Mouse (Mus musculus): ENCODE measurements around the gene Pnma5. TPM values are rescaled to one million over a fixed set of nuclear protein-coding genes. Genes with fewer than 3 reads are reported as not detected.

Pnma5 gene
- polyA plus RNA-seq (2012; rRNA removed) = 0.14 and 0.17 TPM in 2 replicates

DNA sequence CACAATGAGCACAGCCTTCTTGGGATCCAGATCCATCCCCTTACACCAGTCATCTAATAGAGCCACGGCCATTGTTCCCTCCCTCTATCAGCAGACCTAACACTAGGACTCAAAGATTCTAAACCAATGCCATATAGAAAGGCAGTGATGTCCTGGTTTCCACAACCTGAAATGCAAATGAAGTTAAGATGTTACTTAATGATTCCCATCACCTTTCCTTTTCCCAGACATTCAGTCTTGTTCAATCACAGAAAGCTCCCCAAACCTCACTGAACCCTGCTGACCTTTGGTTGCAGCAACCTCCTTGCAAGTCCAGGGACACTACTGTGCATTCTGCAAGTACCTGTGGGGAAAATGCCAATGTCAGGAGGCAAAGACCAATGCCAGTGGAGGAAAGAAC is at the start of gene Pnma5:
TSS of gene Pnma5 (minus strand) at position 101 of the 400 bp plus-strand sequence.

DNA sequence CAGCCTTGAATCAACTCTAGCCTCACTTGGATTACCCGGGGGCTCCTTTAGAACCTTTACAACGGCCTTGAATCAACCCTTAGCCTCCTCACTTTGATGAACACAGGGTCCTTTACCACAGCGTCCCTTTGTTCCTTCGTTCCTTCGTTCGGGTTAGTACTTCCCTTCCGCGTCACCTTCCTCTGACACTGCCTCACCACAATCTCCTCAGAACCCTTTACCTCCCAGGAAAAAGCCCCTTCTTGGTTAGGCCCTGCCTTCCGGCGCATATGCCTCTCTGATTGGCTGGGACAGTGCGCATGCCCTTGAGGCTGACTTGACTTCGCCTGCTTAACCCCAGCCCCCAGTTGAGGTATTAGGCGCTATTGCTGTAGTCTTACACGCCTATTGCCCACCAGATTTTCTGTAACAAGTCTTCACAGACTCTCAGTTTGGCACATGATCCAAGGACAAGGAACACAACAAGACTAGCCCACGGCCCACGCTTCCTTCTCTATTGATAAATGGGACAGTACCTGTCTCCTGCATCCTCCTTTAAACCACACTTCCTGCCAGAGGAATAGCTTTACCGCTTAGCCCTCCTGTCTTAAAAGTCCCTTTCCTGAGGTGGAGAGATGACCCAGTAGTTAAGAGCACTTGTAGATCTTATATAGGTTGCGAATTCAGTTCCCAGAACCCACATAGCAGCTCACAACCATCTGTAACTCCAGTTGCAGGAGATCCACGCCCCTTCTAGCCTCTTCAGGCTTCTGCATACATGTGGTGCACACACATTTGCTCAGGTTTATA is 45.6 kb upstream of the Pnma5 start, which contains the start of gene Xlr4a:
TSS of gene Xlr4a (minus strand) at position 212 of the 789 bp plus-strand sequence.

DNA sequence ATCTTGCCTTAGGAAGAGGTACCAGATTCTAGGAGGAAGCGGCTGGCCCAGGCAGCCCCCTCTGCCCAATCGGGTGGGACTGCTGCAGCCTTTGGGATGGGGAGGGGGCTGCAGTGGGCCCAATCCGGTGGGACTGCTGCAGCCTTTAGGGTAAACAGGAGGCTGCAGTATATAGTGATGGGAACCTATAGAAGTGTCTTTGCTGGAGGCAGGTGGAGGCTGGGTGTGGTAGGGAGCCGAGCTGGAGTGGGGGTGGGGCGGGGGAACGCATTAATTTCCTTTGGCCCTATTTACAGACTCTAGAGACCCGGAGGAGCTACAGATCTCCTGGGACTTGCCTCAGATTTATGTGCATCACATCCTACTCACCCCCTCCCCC is 27.5 kb upstream of the Pnma5 start, which contains the start of gene Pnma3:
TSS of gene Pnma3 (plus strand) at position 373 of the 379 bp plus-strand sequence.

GRCm38 (mm10) chrX:72986841-72987519 is 49.9 kb downstream of the Pnma5 start, which contains the start of gene Zfp185:
TSS of gene Zfp185 (plus strand) at chrX:72987339.

Other genes starting within 250 kb of the Pnma5 start
- gene Gabrq, start 211.9 kb downstream of the Pnma5 start, polyA plus RNA-seq (2012; rRNA removed) = 0.21 and 0.25 TPM in 2 replicates
- gene Cetn2, start 118.7 kb downstream of the Pnma5 start, polyA plus RNA-seq (2012; rRNA removed) = 2.2 and 2.8 TPM in 2 replicates
- 8.2 and 11.8 TPM in 2 replicates for gene Nsdhl, start 118.5 kb downstream of the Pnma5 start, polyA plus RNA-seq (2012; rRNA removed)
- 4.9 and 5.3 TPM in 2 replicates for gene Zfp185, start 49.8 kb downstream of the Pnma5 start, polyA plus RNA-seq (2012; rRNA removed)
- 0.03 TPM in 1 of 2 replicates, not detected in the other for gene Pnma3, start 27.7 kb upstream of the Pnma5 start, polyA plus RNA-seq (2012; rRNA removed)
- gene Xlr4a, start 45.4 kb upstream of the Pnma5 start, polyA plus RNA-seq (2012; rRNA removed) = 0.12 TPM in 1 of 2 replicates, not detected in the other
- gene Xlr3a, start 60.0 kb upstream of the Pnma5 start, polyA plus RNA-seq (2012; rRNA removed) = 0.41 and 0.93 TPM in 2 replicates
- gene Gm14685, start 79.9 kb upstream of the Pnma5 start, polyA plus RNA-seq (2012; rRNA removed) = 0.20 TPM in 1 of 2 replicates, not detected in the other
- gene Xlr5b, start 111.7 kb upstream of the Pnma5 start, polyA plus RNA-seq (2012; rRNA removed) = not detected in 2 replicates
- gene DXBay18, start 112.3 kb upstream of the Pnma5 start, polyA plus RNA-seq (2012; rRNA removed) = 0.12 TPM in 1 of 2 replicates, not detected in the other
- not detected in 2 replicates for gene Spin2d, start 139.9 kb upstream of the Pnma5 start, polyA plus RNA-seq (2012; rRNA removed)
- gene Xlr3b, start 155.1 kb upstream of the Pnma5 start, polyA plus RNA-seq (2012; rRNA removed) = 0.33 and 1.5 TPM in 2 replicates
- 0.17 and 0.23 TPM in 2 replicates for gene Xlr4b, start 177.2 kb upstream of the Pnma5 start, polyA plus RNA-seq (2012; rRNA removed)
- gene F8a, start 191.2 kb upstream of the Pnma5 start, polyA plus RNA-seq (2012; rRNA removed) = 26.3 and 35.3 TPM in 2 replicates
- gene Xlr4c, start 206.0 kb upstream of the Pnma5 start, polyA plus RNA-seq (2012; rRNA removed) = 0.09 and 0.10 TPM in 2 replicates
- gene Xlr3c, start 228.3 kb upstream of the Pnma5 start, polyA plus RNA-seq (2012; rRNA removed) = not detected in 2 replicates

Measured in ovary, adult 2 months (tissue).